Mouse (Mus musculus): ENCODE data around the gene Parm1.

Parm1 gene

GRCm38 (mm10) chr5:91574211-91574610, 56.8 kb downstream of the Parm1 start:
- DNase-seq (ENCODE audit: low read depth in 1 of 2, low spot score in 2 of 2), result no peak

- no peak for DNase-seq (ENCODE audit: low read depth in 1 of 2, low spot score in 2 of 2)
Observed at GRCm38 (mm10) chr5:91578924-91579323, 61.5 kb downstream of the Parm1 start.

- no peak for DNase-seq (ENCODE audit: low read depth in 1 of 2, low spot score in 2 of 2)
Observed at GRCm38 (mm10) chr5:91581799-91582198, 64.4 kb downstream of the Parm1 start.

GRCm38 (mm10) chr5:91586206-91586605, 68.8 kb downstream of the Parm1 start:
- no peak for DNase-seq (ENCODE audit: low read depth in 1 of 2, low spot score in 2 of 2)

- no peak for DNase-seq (ENCODE audit: low read depth in 1 of 2, low spot score in 2 of 2)
Observed at GRCm38 (mm10) chr5:91594083-91594482, 76.7 kb downstream of the Parm1 start.

- no peak for DNase-seq (ENCODE audit: low read depth in 1 of 2, low spot score in 2 of 2)
Observed at GRCm38 (mm10) chr5:91597216-91597615, 79.8 kb downstream of the Parm1 start.

- no peak for DNase-seq (ENCODE audit: low read depth in 1 of 2, low spot score in 2 of 2)
Observed at GRCm38 (mm10) chr5:91599801-91600200, 82.4 kb downstream of the Parm1 start.

- DNase-seq (ENCODE audit: low read depth in 1 of 2, low spot score in 2 of 2), result no peak
Observed at GRCm38 (mm10) chr5:91603347-91603746, 85.9 kb downstream of the Parm1 start.

- DNase-seq (ENCODE audit: low read depth in 1 of 2, low spot score in 2 of 2), result no peak
Observed at GRCm38 (mm10) chr5:91603787-91604439, 86.5 kb downstream of the Parm1 start.

GRCm38 (mm10) chr5:91607234-91607633, 89.8 kb downstream of the Parm1 start:
- DNase-seq (ENCODE audit: low read depth in 1 of 2, low spot score in 2 of 2), result no peak

GRCm38 (mm10) chr5:91607841-91608240, 90.4 kb downstream of the Parm1 start:
- DNase-seq (ENCODE audit: low read depth in 1 of 2, low spot score in 2 of 2), result no peak

- DNase-seq (ENCODE audit: low read depth in 1 of 2, low spot score in 2 of 2), result no peak
Observed at GRCm38 (mm10) chr5:91609041-91609440, 91.6 kb downstream of the Parm1 start.

GRCm38 (mm10) chr5:91609511-91610300, 92.3 kb downstream of the Parm1 start:
- no peak for DNase-seq (ENCODE audit: low read depth in 1 of 2, low spot score in 2 of 2)

- no peak for DNase-seq (ENCODE audit: low read depth in 1 of 2, low spot score in 2 of 2)
Observed at GRCm38 (mm10) chr5:91610499-91610898, 93.1 kb downstream of the Parm1 start.

GRCm38 (mm10) chr5:91611589-91611988, 94.2 kb downstream of the Parm1 start:
- no peak for DNase-seq (ENCODE audit: low read depth in 1 of 2, low spot score in 2 of 2)

GRCm38 (mm10) chr5:91617331-91618233, 100.2 kb downstream of the Parm1 start:
- DNase-seq (ENCODE audit: low read depth in 1 of 2, low spot score in 2 of 2), result no peak

GRCm38 (mm10) chr5:91618661-91619173, 101.3 kb downstream of the Parm1 start:
- no peak for DNase-seq (ENCODE audit: low read depth in 1 of 2, low spot score in 2 of 2)

- no peak for DNase-seq (ENCODE audit: low read depth in 1 of 2, low spot score in 2 of 2)
Observed at GRCm38 (mm10) chr5:91621197-91621596, 103.8 kb downstream of the Parm1 start.

- DNase-seq (ENCODE audit: low read depth in 1 of 2, low spot score in 2 of 2), result no peak
Observed at GRCm38 (mm10) chr5:91626823-91627222, 109.4 kb downstream of the Parm1 start.

GRCm38 (mm10) chr5:91629472-91629871, 112.1 kb downstream of the Parm1 start:
- DNase-seq (ENCODE audit: low read depth in 1 of 2, low spot score in 2 of 2), result no peak

- DNase-seq (ENCODE audit: low read depth in 1 of 2, low spot score in 2 of 2), result no peak
Observed at GRCm38 (mm10) chr5:91651330-91651729, 133.9 kb downstream of the Parm1 start.

Measured in monocyte, adult 2 months (primary cell).